Mouse (Mus musculus) kidney, adult 9 months (tissue): ENCODE measurements around the gene Acox1.

Experiments used
- DNase-seq: peaks from one replicate; pipeline ENCODE4 v3.0.0; 2022

Acox1 gene

DNA sequence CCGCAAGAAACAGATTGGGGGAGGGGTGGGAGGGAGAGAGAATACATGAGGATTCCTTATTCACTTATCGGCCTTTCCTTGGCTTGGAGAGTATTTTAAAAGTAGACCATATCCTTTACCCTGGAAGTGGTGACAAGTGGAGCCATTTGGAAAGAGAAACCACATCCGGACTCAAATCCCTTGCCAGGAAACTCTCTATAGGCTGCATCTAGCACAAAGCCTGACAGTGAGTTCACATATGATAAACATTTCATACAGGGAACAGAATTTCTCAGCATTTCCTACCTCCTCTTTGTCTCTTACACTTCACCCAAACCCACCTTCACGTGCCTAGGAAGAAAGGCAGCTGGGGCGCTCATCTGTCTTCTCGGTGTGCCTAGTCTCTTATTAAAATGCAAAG is 31.6 kb downstream of the Acox1 start:
- DNase-seq, result no peak

DNA sequence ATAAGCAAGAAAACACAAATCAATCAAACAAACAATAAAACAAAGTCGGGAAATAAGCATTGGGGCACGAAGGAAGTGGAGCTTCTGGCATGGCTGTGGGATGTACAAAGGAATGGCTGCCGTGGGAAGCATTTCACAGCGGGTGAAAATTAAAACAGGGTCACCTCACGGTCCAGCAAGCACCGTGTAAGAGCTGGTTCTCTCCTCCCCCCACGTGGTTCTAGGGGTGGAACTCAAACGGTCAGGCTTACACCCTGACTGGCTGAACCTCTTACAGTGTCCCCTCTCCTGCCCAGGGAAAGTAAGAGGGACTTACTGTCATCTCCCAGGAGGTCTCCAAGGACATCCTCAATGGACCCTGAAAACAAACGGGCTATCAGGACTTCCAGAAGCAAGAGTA is 35.8 kb downstream of the Acox1 start:
- peak; percentile 59 for DNase-seq

GRCm38 (mm10) chr11:116162146-116162545 is 36.7 kb downstream of the Acox1 start:
- DNase-seq, result no peak

GRCm38 (mm10) chr11:116161312-116161711 is 37.5 kb downstream of the Acox1 start:
- DNase-seq, result no peak

DNA sequence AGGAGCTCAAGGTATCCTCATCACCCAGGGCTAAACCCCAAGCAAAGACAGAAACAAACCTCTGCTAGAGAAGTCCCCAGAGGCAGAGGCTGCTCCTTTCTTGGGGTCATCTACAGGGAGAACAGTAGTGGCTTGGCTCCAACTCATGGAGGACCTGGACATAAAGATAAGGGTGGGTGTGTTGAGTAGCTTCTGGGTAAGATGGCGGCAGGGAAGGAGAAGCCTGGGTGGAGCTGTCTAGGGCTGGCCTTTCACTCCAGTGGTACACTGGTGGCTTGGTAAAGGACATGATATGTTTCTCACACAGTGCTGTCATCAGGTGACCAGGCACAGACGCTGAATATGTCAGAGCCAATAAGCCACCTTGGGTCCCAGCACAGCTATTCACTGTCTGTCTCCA is 47.9 kb downstream of the Acox1 start:
- no peak for DNase-seq

DNA sequence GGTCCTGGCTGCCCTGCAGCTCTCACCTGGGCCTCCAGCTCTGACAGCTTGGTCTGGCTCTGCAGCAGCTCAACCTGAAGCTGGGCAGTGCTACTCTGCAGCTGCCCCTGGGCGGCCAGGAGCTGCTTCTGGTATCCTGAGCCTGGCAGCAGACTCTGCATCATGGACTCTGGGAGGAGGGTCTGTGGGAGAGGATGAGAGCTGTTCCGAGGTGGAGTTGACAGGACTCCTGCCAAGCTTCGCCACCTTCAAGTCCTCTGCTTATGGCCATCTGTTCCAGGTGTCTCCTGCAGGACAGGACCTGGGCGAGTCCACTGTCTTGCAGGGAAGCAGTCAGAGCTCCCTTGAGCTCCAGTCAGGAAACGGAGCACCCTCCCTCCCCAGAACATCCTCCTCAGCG is 49.5 kb downstream of the Acox1 start:
- DNase-seq, result no peak

DNA sequence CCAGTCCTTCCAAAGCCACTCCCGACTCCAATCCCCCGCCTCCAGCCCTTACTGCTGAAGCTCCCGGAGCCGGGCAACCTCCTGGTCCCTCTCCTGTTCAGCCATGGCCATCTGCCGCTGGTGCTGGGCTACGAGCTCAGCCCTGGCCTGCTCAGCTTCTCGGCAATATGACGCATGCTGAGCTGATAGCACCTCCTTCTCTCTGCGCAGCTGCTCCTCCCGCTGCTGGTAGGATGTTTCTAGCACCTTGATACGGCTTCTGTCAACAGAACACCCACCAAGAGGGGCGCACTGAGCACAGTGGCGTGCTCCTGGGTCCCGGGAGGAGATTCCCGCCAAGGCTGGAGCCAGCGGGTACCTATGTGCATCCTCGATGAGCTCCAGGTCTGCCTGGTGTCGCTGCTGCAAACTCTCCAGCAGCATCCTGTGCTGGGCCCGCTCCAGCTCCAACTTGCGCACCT is 50.1 kb downstream of the Acox1 start:
- DNase-seq, result no peak

GRCm38 (mm10) chr11:116146294-116146985 is 52.4 kb downstream of the Acox1 start:
- DNase-seq, result peak; percentile 77

- DNase-seq, result peak; percentile 44
Observed at GRCm38 (mm10) chr11:116145481-116146293, 53.2 kb downstream of the Acox1 start.

GRCm38 (mm10) chr11:116143468-116143867 is 55.4 kb downstream of the Acox1 start:
- DNase-seq, result no peak

- DNase-seq, result no peak
Observed at GRCm38 (mm10) chr11:116142211-116142991, 56.4 kb downstream of the Acox1 start.

- DNase-seq, result peak; percentile 96
Observed at GRCm38 (mm10) chr11:116138468-116139138, 60.2 kb downstream of the Acox1 start, which contains the start of gene Mrpl38. TSS of gene Mrpl38 (minus strand) at chr11:116138868.

- no peak for DNase-seq
Observed at GRCm38 (mm10) chr11:116138096-116138467, 60.8 kb downstream of the Acox1 start.

DNA sequence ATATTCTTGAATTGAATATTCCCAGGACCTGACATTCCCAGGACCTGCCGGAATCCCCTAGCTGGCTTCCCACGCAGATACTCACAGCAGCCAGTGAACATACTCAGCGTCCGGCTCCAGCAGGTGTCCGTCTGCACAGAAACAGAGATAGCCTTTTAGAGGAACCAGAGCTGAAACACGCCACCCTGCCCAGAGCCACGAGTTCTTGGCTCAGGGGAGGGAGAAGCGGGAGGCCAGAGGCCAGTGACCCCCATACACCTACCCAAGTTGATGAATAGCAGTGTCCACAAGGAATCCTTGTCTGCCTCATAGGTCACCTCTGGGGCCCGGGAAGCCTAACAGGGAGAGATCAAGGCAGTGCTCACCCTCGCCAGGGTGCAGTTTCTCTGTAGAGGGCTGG is 64.7 kb downstream of the Acox1 start:
- DNase-seq, result no peak

DNA sequence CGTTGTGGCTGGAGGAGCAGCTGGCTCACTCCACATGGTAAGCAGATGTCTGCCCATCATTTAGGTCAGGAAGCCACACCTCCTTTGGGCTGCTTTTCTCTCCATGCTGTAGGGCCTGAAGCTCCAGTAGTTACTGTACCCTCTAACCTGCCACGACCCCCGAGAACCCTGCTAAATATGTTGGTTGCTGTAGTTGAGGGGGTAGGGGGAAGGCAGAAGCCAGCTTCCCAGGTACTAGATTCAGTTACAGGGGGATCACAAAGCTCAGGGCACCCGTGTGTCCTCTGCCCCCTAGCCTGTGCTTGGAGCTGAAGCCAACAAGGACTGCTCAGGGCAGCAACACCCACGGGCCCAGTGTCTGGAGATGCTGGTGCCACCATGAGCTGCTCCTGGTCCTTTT is 65.3 kb downstream of the Acox1 start:
- DNase-seq, result no peak

DNA sequence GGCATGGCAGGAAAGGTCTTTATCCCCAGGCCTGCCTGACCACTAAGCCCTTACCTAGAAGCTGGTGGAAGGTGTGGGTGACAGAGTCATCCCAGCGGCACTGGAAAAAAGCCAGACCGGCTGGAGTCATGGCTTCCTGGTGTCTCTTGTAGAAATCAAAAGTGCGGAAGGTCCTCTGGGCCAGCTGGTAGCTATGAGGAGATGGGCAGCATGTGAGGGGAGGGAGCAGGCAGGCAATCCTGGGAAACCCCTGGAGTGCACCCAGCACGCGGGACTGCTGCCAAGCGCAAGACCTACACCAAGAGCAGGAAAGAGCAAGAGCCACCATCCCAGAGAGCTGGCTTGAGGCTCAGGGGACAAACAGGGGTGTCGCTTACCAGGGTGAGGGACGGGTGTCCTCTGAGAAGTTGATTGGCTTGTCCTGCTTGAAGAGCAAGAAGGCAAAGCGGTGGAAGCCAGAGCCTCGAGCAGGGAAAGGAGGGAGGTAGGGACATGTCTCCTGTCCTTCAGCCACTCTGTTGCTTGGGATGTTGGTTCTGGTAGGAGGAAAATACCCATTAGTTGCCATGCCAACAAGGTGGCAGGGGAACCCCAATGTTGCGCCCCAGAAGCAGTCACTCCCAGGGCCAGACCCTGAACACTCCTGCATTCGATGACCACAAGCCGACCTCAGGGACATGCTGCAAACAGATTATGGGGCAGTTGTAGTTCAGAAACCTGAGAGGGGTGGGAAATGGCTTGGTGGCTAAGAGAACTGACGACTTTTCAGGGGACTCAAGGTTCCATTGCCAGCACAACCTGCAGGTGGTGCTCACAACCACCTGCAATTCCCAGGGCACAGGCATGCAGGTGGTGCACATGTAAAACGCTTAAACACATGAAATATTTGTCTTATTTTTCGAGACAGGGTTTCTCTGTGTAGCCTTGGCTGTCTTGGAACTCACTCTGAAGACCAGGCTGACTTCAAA is 66.2 kb downstream of the Acox1 start:
- peak; percentile 53 for DNase-seq

GRCm38 (mm10) chr11:116131349-116132170 is 67.3 kb downstream of the Acox1 start:
- DNase-seq, result no peak

- DNase-seq, result peak; percentile 92
Observed at GRCm38 (mm10) chr11:116130488-116131205, 68.2 kb downstream of the Acox1 start, which contains the start of gene Trim65. TSS of gene Trim65 (minus strand) at chr11:116131128.

GRCm38 (mm10) chr11:116129993-116130487 is 68.8 kb downstream of the Acox1 start:
- no peak for DNase-seq
